Comparison of ENCODE assay signal across 13 mouse cellular contexts in the genomic region with DNA sequence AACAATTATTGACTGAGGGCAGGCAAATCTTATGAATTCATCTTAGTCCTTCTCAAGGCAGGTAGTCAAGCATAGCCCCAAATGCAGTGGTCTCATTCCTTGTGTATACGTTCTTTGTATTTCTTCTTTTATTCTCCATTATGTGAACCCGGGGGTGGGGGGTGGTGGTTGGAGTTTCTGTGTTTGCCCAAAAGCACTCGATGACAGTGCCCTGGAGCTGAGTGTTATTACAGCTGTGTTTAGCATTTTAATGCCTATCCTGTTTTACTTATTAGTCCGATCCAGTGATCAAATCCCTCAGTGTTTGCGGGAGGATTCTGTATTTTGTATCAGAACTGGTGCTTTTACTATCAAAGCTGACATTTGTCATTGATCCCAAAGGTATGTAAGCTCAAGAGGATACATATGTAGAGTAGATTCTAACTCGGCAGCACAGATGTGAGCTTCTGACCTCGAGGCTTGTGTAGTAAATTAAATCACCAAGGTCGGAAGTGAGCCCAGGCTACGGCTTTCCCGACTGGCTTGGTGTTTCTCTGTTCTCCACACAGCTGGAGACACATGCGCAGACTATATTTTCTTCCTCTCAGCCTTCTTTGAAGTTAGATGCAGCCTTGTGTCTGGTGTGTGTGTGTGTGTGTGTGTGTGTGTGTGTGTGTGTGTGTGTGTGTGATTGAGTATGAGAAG.
DNase-seq lines count a peak whose midpoint lies in the region; ATAC-seq lines count a peak whose summit lies in the region.
"Had no signal": no experiment of that assay in that cellular context is flagged by ENCODE, and none has a peak within 500 bp of the region (broad histone marks: within the 10 kb centered on the region; RNA-seq: fewer than 3 reads in every experiment).

No protein-coding gene starts in this region.

- no peaks in the 10 kb centered on the region for H3K27me3 ChIP-seq in kidney, embryonic 15.5 days
- no peaks in the 10 kb centered on the region for H3K27me3 ChIP-seq in embryonic facial prominence, embryonic 12.5 days
- H3K27me3 ChIP-seq: forebrain, embryonic 13.5 days; hindbrain, embryonic 15.5 days had no signal

- no peaks in the 10 kb centered on the region for H3K9me3 ChIP-seq in kidney, embryonic 15.5 days (replicated peaks)
- H3K9me3 ChIP-seq in embryonic facial prominence, embryonic 12.5 days, result no peaks in the 10 kb centered on the region
- H3K9me3 ChIP-seq: forebrain, embryonic 13.5 days; hindbrain, embryonic 15.5 days had no signal

- H3K4me1 ChIP-seq in kidney, embryonic 15.5 days, result peaks cover 28% of the 10 kb centered on the region
- peaks cover 10% of the 10 kb centered on the region; the same call in 1 of the 2 replicates for H3K4me1 ChIP-seq in embryonic facial prominence, embryonic 12.5 days
- H3K4me1 ChIP-seq: forebrain, embryonic 13.5 days; hindbrain, embryonic 15.5 days had no signal

- no peak overlapping the region for H3K9ac ChIP-seq in kidney, embryonic 15.5 days
- H3K9ac ChIP-seq in embryonic facial prominence, embryonic 12.5 days, result no peak overlapping the region
- H3K9ac ChIP-seq: forebrain, embryonic 13.5 days; hindbrain, embryonic 15.5 days had no signal

- H3K4me3 ChIP-seq in kidney, embryonic 15.5 days (replicated peaks), result no peak overlapping the region
- no peak overlapping the region for H3K4me3 ChIP-seq in embryonic facial prominence, embryonic 12.5 days
- H3K4me3 ChIP-seq: forebrain, embryonic 13.5 days; hindbrain, embryonic 15.5 days; layer of hippocampus, adult 2 months had no signal

- peak overlapping the region; percentile 37 for H3K27ac ChIP-seq in kidney, embryonic 15.5 days
- H3K27ac ChIP-seq in embryonic facial prominence, embryonic 12.5 days, result peak overlapping the region; percentile 37; the same call in 1 of the 2 replicates
- H3K27ac ChIP-seq: forebrain, embryonic 13.5 days; hindbrain, embryonic 15.5 days; layer of hippocampus, adult 2 months had no signal

- H3K4me2 ChIP-seq in kidney, embryonic 15.5 days, result peak overlapping the region; percentile 35
- H3K4me2 ChIP-seq in embryonic facial prominence, embryonic 12.5 days (replicated peaks), result peak overlapping the region; percentile 21; the same call in 1 of the 2 replicates
- H3K4me2 ChIP-seq: forebrain, embryonic 13.5 days; hindbrain, embryonic 15.5 days had no signal

- peak; percentile 49 for ATAC-seq in kidney, embryonic 15.5 days (replicated peaks; ENCODE audit: low FRiP score)
- ATAC-seq in embryonic facial prominence, embryonic 12.5 days (ENCODE audit: insufficient number of reproducible peaks, insufficient read depth, low FRiP score, low TSS enrichment), result peak; percentile 64

- no peaks in the 10 kb centered on the region for H3K36me3 ChIP-seq in kidney, embryonic 15.5 days
- no peaks in the 10 kb centered on the region for H3K36me3 ChIP-seq in embryonic facial prominence, embryonic 12.5 days
- H3K36me3 ChIP-seq: hindbrain, embryonic 15.5 days had no signal

- 13% methylated on average over 11 of the region's 11 CpGs for WGBS in kidney, embryonic 15.5 days
- 27% methylated on average over 11 of the region's 11 CpGs for WGBS in embryonic facial prominence, embryonic 12.5 days

- DNase-seq in kidney, postnatal 36 days, result no peak
- DNase-seq in adrenal gland, postnatal 36 days, result peak; percentile 46 to 49
- peak; percentile 69 for DNase-seq in mesoderm, embryonic 11.5 days (ENCODE audit: low read depth, low spot score)
- no peak for DNase-seq in gastrocnemius, postnatal 10 days
- no peak for DNase-seq in ovary, postnatal 10 days (ENCODE audit: low spot score)
- DNase-seq: left cerebral cortex, postnatal 4 days; lung, postnatal 10 days; thymus, postnatal 36 days had no signal

Comparison
In these comparisons a context has a peak if more than half of its experiments do, and no peak if none do; other contexts are left out.
1. DNase-seq: peak in adrenal gland, postnatal 36 days (2 of 2) and mesoderm, embryonic 11.5 days (single experiment); none in kidney, postnatal 36 days (0 of 2), gastrocnemius, postnatal 10 days (single experiment) and ovary, postnatal 10 days (single experiment).